Mouse (Mus musculus) retina, adult 2 months (tissue): ENCODE results near the gene Myl12a.

Experiments
- DNase-seq: peaks from one replicate; pipeline ENCODE4 v3.0.0-alpha.2; 2012; ENCODE audit warnings: low read depth, low spot score

Gene Myl12a

DNA sequence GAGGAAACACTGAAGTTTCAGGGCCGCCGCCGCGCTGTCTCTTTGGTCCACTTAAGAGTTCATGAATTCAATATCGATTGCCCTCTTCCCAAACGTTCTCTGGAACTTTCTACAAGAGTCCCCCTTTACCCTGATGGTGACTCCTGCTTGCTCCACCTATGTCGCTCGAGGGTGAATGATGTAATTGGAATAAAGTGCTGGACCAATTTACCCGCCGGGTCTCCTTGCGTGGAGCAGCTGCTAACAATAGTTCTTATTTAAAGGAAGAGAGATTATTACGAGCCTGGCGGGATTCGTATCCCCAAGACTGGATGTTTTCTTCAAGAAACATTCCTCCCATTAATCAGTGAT lies at the start of gene Myl12a:
Gene Myl12a, minus strand, starts transcription at position 135 of the 351 bp plus-strand sequence.
- no peak for DNase-seq

DNA sequence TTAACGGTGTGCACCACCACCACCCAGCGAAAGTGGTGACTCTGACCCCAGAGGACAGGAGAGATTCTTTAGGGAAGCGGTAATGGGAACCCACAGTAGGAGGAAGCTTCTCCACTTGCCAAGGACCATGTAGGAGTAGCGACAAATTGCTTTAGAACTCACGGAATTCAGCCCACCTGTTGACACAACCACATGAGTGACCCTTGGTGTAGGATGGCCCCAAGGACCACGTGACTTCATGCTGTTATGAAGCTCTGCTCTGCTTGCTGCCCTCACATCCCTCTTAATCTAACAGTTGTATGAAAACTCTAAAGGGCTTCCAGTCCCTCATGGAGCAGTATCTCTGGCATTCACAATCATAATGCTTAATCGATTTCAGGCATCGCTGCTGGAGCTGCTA lies 46.6 kb upstream of the Myl12a start:
- no peak for DNase-seq

DNA sequence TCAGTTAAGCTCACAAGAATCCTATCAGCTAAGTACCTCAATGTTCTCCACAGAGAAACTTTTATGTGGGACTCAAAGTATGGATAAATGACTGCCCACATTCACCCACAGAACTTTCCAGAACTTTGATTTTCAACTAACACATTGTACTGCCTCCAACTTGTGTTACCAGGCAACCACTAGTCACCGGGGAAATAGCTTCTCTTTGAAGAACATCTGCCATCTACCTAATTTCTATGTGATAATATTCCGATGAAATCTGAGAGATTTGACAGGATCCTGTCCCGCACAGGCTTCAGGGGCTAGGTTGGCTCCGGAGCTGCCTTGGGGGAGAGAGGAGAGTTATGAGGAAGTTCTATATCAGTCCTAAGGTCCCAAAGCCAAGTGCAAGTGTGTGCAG lies 44.2 kb upstream of the Myl12a start:
- no peak for DNase-seq

DNA sequence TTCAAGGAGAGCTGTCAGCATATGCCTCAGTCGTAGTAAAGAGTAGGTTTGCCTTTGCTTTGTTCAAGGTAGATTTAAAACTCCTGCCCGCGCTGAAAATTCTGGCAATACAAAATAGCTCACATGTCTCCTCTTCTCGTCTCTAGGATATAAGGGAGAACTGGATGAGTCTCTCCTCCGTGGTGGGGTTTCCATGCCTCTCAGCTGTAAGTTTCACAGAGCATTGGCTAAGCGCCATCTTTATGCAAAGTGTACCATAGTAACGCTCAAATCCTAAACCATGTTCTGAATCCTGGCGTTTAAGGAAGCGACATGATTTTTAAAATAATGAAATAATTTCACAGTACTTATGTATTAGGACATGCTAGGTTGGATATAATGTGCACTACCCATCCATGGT lies 42.9 kb upstream of the Myl12a start:
- DNase-seq = no peak

DNA sequence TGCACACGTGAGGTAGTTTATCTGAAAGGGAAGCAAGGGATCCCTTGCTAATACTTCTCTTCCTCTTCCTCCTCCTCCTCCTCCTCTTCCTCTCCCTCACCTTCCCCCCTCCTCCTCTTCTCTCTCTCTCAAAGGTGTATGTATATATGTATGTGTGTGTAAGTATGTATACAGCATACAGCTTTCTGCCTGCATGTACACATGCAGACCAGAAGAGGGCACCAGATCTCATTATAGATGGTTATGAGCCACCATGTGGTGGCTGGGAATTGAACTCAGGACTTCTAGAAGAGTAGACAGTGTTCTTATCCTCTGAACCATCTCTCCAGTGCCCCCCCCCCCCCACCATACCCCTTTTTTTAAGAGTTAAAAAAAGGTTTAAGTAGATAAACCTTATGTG lies 40.0 kb upstream of the Myl12a start:
- no peak for DNase-seq

DNA sequence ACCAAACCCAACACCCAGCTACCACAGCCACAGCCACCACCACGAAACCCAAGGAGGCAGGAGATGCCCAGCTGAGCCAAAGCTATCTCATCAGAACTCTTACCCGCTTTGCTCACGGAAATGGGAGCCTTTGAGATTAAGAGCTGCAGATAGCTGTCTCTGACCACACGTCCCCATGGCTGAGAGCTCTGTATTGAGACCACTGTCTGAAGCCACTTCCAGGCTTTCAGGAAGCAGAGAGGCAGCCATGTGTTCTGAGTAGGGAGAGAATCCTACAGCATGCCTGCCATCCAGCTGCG lies 37.9 kb upstream of the Myl12a start:
- no peak for DNase-seq

DNA sequence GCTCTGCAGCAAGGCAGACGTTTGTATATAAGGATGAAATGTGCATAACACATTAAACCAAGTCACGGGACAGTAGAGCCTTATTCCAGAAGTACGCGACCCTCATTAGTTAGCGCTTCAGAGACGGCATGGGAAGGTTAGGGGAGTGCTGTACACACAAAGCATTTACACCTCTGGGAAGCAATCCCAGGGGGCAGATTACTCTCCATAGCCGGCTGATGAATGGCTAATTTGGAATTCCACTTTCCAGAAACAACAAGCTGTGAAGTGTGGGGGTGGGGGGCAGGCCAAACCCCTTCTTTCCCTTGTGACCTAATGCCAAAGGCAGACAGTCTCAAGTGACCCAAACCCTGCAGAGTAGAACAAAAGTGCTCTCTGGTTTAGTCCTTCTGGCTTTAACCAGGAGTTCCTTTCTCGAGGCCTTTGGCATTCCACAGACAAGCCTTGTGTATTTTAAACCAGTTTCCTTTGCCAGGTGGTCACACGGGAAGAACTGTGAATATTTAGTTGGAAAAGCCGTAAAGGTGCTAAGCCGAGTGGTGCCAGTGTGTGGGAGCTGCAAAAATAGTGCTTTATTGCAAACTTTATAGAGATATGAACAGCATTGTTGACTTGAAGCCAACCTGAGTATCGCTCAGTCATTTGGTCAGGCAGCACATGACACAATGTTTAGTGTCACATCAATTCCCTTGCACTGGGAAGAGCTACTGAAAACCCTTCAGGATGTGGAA lies 37.3 kb upstream of the Myl12a start:
- no peak for DNase-seq

DNA sequence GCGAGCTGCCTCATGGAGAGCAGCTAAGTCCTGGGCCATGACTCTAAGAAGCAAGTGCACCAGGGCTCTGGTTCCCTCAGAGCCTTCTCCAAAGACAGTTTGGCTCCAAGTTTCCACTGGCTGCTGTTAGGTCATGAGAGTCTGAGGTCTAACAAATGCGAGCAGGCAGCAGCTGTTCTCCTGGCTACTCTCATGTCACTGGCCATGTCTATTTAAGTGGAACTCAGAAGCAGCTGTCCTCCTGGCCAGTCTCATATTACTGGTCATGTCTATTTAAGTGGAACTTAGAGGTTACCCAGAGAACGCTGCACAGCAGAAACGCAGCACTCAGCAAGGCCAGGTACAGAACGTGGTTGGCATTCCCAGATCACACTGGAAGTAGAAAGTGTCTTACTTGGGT lies 36.1 kb upstream of the Myl12a start:
- DNase-seq = no peak

DNA sequence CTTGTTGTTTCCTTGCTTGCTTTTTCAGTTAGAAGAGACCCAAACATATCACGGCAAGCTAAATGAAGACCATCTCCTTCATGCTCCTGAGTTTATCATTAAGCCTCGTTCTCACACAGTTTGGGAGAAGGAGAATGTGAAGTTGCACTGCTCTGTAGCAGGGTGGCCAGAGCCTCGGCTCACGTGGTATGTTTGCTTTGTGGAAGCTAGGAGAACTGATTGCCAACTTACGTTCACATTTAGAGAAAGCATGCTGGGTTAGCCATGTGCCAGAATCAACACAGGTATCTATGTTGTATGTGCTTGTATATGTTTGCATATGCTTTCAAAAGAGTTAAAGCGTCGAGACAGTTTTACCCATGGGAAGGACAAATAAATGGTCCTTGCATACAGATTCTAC lies 34.5 kb upstream of the Myl12a start:
- DNase-seq = no peak

DNA sequence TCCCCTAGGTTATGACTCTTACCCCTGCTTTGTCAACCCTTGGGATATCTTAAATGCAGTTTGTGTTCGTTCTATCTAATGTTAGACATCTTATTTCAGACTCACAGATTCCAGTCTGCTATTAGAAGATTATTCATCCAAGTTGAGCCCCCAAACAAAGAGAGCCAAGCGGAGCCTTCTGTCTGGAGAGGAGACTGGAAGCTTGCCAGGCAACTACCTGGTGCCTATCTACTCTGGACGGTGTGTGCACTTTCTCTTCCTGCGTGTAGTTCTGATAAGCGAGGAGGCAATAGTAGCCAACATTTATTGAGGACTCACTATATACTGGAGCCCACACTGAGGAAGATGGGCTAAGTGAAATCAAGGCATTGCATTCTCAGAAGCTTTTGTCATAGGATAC lies 31.8 kb upstream of the Myl12a start:
- DNase-seq = no peak

DNA sequence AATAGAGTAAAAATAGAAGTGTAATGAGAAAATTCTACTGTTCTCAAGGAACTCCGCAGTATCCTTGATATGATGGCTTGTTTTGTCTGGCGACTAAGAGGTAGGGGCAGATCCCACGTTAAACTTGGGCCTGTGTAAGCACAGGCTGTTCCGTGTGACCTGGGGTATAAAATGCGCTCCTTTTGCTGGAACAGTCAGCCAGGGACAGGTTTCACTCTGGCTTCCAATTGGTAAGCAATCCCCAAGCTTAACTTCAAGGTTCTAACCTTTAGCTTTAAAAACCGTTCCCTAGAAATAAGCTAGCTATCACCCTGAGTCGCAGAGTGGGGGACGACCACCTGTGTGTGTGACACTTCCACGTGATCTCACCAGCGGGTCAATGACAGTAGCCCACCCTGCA lies 30.0 kb upstream of the Myl12a start:
- DNase-seq = no peak

DNA sequence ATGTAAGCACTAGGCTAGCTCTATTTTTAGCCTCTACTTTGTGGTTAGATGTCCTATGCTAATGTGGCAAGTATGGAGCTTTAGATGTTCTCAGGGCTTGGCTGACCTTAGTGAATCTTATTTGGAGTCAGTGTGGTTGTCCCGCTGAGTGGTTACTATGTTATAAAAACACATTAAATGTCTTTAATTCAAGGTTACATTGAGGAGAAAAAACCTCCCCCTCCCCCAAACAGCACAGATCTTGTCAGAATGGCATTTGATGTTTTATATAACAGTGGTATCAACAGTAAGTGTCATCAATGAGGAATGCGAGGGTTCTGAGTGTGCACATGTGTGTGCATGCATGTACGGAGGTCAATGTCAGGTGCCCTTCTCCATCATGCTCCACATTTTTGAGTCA lies 24.5 kb upstream of the Myl12a start:
- no peak for DNase-seq

DNA sequence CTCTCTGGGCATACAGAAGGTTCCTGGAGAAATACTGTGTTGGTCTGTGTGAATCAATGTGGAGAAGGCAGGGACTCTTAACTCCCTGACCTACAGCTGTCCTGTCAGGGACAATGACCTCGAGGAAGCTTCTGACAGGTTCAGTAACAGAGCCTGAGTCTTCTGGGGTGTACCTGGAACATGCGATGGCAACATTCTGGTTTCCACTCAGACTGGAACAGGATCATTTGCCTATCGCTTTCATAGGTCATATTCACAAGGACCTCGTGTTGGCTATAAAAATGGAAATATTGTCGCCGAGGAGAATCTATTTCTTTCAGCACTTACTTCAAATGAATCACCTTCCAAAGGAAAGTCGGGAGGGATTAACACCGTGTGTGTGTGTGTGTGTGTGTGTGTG lies 23.2 kb upstream of the Myl12a start:
- DNase-seq = no peak

DNA sequence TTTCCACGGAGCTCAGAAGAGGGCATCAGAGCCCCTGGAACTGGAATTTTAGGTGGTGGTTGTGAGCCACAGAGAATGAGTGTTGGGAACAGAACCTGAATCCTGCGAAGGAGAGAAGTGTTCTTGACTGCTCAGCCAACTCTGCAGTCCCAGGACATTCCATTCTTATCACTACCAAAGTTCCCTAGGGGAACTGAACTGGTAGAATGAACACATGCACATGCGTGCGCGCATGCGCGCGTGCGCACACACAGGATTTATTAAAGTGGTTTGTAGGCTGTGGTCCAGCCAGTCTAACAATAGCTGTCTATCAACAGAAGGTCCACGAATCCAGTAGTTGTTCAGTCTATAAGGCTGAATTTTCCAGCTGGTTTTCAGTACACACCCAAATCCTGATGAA lies 21.4 kb upstream of the Myl12a start:
- no peak for DNase-seq

DNA sequence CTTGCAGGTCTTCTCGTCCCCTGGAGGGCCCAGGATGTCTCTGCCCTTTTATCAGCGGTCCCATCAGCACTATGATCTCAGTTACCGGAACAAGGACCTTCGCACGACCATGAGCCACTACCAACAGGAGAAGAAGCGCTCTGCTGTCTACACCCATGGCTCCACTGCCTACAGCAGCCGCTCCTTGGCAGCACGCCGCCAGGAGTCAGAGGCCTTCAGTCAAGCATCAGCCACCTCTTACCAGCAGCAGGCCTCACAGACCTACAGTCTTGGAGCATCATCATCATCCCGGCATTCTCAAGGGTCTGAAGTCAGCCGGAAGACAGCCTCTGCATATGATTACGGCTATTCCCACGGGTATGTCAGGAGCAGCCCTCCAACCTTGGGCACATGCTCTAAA lies 20.2 kb upstream of the Myl12a start:
- no peak for DNase-seq

DNA sequence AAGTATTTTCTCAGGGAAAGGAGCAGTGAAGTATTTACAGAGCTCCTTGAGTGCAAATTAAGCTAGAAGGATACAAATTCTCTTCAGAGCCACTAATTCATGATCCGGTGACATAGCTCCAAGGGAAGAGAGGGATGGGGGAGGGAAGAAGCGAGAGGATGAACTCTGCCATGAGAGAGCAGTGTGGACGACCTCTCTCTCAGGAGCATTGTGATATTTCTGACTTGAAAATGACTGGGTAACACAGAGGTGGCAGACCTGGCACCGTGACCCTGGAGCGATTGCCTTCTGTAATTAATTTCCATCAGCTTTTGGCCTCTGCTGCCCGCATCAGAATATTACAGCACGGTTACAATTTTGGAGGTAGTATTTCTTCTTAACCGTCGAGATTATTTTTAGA lies 17.2 kb upstream of the Myl12a start:
- DNase-seq = no peak

DNA sequence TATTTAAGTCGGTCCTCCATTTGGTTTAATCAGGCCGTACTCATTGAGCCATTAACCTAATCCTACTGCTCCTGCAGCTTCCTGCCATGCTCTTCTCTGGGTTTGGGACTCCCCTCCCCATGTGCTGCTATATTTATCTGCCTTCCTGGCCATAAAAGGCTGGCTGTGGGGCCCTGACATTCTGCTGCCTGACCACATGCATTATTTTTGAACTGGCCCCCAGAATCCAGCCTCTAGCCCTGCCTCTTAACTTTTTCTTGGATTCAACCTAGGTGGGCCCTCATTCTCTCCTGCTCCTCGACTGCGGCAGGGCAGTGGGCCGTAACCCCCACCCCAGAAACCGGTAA lies 16.6 kb upstream of the Myl12a start:
- DNase-seq = no peak

DNA sequence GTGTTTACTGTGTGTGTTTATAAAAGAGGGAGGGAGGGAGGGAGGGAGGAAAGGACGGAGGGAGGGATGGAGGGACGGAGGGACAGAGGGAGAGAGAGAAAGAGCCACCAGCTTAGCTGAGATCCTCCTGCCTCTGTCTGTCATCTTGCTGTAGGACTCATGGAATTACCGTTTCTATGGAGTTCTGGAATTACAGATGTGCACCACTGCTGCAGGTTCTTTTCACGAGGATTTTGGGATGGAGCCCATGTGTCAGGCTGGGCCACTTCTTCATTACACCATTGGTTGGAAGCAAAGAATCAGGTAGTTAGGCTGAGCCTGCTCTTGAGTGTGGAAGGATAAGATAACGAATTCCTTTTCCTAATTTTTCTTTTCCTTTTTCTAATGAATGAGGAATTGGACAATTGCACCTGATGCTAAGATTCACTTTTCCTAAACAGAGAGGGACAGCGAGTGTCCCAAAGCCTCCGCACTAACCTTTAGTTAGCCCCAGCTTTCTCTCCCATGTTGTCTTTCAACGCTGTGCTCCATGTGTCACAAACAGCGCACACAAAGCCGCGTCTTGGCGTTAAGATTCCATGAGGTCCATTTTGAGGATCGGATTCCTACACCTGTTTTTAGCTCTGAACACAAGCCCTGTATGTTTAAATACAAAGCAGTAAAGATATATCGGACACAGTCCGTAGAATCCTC lies 16.1 kb upstream of the Myl12a start:
- DNase-seq = no peak

DNA sequence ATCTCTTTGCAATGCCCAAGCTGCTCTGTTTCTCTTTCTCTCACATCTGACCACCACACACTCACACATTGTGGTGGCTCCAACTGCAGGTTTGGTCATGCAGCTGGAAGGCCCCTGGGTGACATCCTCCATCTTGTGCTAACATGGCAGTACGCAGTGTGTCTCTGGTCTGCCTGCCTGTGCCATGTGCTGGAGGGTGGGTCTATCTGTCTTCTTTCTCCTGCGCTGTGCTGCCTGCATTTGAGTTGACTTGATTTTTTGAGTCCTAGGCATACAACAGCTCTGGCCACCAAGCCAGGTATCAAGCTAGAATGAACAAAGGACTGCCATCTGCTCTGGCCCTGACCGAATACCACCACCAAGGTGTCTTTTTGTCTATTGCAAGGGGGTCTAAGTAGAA lies 15.5 kb upstream of the Myl12a start:
- no peak for DNase-seq

DNA sequence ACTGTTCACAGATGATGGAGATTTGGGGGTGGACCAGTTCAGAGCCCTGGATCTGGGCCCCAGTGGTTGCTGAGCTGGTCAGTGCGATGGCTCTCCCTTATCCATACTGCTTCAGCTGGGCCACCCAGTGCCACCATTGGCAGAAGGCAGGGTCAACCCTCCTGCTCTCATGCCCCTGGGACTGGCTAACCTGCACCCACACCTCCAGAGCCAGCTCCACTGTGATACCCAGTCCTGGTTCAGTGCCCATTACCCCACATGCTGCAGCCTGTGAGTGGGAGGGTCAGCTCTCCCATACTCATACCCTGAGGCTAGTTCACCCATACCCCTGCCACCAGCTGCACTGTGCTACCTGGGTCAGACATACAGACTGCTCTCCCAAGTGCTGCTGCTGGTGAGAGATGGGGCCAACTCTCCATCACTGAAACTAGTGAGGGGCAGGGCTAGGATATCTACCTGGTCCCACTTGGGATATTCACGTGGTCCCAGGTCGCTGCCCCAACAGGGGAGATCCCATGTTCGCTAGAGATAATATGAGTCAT lies 14.8 kb upstream of the Myl12a start:
- no peak for DNase-seq

DNA sequence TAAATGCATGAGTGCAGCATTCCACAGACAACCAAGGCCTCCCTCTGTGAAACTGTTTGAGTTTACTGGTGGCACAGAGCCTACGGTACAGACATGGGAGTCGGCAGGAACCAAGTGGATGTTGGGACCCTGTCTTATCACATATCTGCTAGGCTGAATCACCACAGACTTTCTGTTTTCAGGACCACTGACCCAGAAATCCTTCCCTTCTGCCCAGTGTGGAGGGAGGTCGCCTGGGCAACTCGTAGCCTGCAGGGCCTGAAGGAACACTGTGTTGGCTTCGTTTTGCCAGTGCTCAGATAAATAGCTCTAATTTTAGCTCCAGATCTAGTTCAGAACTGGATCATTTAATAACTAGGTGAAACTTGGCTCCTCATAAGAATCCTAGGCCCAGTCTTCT lies 12.2 kb upstream of the Myl12a start:
- no peak for DNase-seq

DNA sequence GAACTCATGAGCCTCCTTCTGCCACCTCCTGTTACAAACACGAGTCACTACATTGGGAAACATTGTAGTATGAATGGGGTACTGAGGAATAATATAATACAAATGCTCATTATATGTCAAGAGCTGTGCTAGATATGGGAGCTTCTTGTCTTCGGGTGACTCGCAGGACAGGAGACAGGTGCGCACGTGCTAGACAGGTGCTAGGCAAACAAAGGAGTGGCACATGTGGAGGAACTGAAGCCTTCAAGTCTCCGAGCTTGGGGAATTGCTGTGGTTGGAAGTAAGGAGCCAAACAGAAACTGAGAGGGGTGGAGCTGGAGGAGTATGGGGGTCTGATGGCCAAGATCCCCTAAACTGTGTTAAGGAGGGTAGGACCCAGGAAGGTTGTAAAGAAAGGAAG lies 10.4 kb upstream of the Myl12a start:
- no peak for DNase-seq

DNA sequence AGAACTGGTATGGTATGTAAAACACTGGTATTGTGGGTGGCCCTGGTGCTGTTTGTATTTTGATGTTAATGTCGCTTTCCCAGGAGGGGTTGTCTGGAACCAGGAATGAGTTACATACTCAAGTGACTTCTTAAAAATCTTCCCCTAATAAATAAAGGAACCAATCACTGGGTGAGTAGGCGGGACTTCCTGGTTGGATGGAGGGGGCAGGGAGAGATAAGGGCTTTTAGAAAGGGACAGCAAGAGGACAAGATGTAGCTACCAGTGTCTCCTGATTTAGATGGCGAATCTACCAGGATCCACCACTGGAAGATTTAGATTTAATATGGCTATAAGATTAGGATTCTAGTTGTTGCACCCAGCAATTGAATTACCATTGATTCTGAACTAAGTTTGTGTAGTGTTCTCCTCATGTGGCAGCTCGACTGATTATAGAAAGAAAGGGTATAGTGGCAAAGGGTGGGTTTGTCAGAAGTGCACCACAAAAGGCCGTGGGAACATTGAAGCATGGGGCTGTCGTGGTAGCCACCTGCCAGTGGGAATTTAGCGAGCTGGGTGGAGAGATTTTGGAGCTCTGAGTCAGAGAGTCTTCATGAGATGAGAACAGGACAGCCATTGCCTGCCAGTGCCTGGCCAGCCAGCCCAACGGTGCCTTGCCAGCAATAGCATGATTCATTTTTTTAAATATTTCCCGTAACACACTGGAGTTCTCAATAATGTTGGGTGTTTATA lies 9.4 kb upstream of the Myl12a start:
- no peak for DNase-seq
